Mouse (Mus musculus) c-Kit-positive CD71-negative TER-119-negative erythroid progenitor cells, embryonic 14.5 days (primary cell): ENCODE results near the gene Cracr2a.

Experiments used
- DNase-seq: peaks from one replicate; pipeline ENCODE4 v3.0.0-alpha.2; 2013; ENCODE audit warnings: low read depth

The Cracr2a gene

DNA sequence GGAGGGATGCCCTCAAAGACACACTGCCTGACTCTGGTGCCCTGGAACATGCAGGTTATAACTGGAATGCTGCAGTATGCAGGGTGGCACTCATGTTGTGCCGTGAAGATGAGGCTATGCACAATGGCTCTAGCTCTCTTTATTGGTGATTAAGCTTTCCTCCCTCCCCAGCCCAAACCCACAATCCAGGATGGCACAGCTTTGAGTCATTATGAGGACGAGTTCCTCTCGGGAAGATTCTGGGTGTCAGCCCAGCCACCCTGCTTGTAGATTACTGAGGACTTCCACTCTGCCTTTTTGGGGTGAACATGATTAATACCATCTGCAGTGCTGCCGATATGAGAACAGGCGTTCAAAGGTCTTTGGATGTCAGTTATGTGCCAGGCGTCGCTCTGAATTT, 132.5 kb downstream of the Cracr2a start:
- no peak for DNase-seq

DNA sequence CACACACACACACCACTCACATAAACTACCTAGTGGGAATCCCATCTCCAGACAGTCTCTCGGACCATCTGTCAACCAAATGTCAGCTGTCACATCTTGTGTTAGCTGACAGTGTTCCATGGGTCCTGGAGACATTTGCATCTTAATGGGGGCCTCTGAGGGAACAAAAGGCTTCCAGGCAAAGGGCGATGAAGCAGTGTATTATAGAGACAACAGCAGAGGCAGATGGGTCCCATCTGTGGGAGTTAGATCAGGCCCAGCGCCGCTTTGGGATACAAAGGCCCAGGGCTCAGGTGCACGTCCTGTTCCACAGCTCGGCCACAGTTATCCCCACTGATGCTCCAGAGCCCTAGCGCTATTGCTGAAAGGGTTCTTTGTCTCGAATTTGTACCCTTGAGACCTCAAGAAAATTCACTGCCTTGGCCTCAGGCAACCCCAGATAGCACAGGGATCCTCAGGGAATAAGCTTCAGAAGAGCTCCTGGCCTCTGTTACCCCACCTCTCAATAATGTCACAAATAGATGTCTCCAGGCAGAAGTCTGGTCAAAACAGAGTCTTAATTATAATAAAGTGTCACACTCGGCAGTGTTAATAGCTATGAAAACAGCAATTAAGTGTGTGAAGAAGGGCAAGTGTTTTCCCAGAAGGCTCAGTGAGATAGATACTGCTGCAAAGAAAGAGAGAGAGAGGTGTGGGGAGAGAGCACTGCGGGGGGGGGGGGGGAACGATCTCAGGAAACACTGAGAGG, 140.1 kb downstream of the Cracr2a start:
- no peak for DNase-seq

DNA sequence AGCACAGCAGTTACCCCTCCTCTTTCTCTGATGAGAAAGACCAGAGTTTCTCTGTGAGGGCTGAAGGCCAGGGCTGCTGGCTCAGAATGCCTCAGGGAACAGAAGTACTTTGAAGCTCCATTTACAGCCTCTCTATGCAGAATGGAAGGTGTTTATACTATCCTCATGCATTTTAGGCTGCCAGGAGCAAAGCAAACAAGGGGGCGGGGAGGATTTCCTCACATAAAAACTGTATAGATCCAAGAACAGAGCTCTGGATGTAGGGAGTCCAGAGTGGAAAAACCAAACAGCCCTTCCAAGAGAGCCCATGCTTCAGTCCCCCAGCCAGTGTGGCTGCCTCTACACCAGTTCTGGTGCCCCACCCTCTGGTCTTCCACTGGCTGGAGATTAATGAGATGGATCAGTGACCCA, 147.1 kb downstream of the Cracr2a start:
- DNase-seq = no peak

DNA sequence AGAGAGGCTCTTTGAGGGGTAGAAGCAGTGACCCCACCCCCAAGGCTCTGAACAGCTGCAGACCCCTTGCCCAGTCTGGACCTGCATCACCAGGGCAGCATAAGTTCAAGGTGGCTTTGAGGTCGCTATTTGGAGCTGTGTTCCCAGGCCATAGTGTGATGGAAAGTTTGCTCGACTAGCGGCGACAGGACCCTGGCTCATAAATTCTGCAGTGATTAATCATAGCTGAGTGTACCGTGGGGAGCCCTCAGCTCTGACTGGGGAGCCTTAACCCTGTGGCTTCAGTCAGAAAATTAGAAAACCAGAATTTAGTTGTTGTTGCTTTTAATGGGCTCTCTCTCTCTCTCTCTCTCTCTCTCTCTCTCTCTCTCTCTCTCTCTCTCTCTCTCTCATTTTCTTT, 153.8 kb downstream of the Cracr2a start:
- DNase-seq = no peak

DNA sequence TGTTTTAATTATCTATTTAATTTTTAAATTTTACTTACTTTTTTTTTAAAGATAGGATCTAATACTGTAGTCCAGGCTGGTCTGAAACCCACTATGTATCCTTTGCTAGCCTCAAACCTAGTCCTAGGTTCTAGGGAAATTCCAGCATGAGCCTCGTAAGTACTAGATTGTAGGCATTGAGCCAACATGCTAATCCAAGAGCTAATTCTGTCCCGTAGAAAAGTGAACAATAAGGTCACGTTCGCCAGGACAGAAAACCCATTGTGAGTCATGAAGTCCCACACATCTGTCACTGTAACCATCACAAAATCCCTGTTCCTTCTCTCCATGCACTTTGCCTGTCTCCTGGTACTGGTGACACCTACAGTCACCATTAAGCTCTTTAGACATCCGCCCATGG, 154.3 kb downstream of the Cracr2a start:
- no peak for DNase-seq

DNA sequence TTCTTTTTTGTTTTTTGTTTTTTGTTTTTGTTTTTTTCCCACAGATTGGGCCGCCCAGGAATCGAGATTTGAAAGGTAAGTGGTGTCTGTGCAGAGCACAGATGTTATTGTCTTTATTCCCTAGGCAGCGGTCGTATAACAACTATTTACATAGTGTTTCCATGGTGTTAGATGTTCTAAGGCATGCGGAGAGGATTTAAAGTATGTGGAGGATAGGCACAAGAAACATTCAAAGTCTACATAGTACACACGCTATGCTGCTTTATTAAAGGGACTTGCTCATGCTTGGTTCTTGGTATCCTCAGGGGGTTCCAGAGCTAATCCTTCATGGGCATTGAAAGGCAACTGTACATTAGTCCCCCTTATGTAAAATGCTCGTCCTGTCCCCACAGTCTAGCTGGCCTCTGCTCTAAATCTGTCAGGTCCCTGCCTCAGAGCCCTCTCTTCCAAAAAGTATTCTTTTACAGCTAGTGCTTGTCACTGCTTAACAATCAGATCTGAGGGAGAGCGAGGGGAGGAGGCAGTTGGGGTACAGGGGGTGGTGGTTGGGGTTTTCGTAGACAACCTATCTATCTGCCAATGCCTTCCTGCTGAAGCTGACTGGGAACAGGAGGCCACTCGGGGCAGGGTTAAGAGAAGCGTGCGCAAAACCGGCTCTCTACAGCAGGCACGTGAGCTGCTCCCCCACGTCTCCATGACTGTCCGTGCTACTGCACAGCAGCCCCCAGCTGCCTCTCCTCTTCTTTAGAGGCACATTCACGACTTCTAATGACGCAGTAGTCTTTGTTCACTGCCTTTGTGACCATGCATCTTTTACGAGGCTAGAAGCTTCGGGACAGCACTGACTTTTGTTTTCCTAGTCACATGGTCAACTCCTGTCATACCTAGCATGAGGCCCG, 156.3 kb downstream of the Cracr2a start:
- DNase-seq = no peak

DNA sequence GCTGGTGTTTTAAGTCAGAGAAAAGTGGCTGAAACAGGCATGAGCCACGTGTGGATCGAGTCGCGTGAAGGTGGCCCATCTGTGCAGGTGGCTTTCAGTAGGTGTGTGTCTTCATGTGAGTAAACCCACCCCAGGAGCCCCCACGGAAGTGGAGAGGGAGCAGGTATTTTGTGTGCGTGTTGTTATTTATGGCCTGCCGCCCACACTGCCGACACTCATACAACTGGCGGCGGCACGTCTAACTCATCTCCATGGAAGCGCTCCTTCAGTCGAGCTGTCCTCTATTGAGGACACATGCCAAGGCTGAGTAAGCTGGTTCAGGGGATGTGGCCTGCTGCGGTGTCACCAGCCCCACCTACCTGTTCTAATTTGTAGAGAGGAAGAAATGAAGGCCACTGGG, 158.7 kb downstream of the Cracr2a start:
- no peak for DNase-seq

DNA sequence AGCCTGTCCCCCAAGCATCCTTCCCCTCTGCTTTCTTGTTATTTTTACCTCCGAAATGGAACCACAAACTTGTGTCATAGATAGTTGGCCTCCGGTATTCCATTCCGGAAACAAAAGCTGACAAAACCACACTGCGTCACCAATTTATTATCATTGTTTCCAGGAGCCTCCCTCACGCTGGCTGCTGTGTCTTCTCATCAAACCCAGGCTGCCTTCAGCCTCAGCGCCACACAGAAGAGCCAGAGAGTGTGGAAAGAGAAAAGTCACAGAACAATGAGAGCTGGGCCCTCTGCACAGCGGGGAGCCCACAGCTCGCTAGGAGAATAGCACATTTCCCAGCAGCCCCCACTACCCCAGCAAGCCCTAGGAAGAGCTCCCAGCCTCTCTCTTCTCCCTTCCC, 162.0 kb downstream of the Cracr2a start:
- peak; percentile 3 for DNase-seq
